16 mouse cellular contexts compared by ENCODE assay signal in the genomic region with DNA sequence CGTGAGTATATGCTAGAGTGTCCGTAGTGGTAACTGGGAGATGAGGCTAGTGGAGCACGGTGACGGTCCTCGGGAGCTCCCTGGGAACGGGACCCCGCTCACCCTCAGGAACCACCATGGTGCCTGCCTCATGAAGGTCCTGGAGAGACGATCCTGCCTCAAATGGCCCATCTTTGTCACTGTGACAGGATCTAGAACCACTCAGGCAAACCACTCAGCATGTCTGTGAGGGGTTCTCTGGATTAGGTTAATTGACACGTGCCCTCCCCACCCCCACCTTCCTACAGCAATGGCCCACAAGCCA. TPM values are rescaled to one million over a fixed set of nuclear protein-coding genes. Genes with fewer than 3 reads are reported as not detected.
DNase-seq lines count a peak whose midpoint lies in the region; ATAC-seq lines count a peak whose summit lies in the region.
"Had no signal": no experiment of that assay in that cellular context is flagged by ENCODE, and none has a peak within 500 bp of the region (broad histone marks: within the 10 kb centered on the region; RNA-seq: fewer than 3 reads in every experiment).

No protein-coding gene starts in this region.

- no peak overlapping the region for H3K4me2 ChIP-seq in forebrain, embryonic 11.5 days (ENCODE audit: low read depth, low read length, severe bottlenecking)
- H3K4me2 ChIP-seq in forebrain, embryonic 12.5 days: no peak overlapping the region
- H3K4me2 ChIP-seq in hindbrain, embryonic 16.5 days (ENCODE audit: low read length): no peak overlapping the region
- H3K4me2 ChIP-seq in midbrain, embryonic 11.5 days: no peak overlapping the region
- H3K4me2 ChIP-seq in midbrain, embryonic 13.5 days (replicated peaks): no peak overlapping the region
- no peak overlapping the region; the same call in 1 of the 2 replicates for H3K4me2 ChIP-seq in limb, embryonic 11.5 days (ENCODE audit: low read depth, severe bottlenecking)
- H3K4me2 ChIP-seq: liver, embryonic 11.5 days had no signal

- WGBS in forebrain, embryonic 11.5 days: 81% methylated on average over 9 of the region's 9 CpGs
- 77% methylated on average over 9 of the region's 9 CpGs for WGBS in forebrain, embryonic 12.5 days
- WGBS in hindbrain, embryonic 10.5 days: 81% methylated on average over 9 of the region's 9 CpGs
- WGBS in hindbrain, embryonic 16.5 days: 84% methylated on average over 9 of the region's 9 CpGs
- 81% methylated on average over 9 of the region's 9 CpGs for WGBS in midbrain, embryonic 11.5 days
- WGBS in midbrain, embryonic 13.5 days: 82% methylated on average over 9 of the region's 9 CpGs
- WGBS in limb, embryonic 11.5 days: 83% methylated on average over 9 of the region's 9 CpGs

- no peak for ATAC-seq in forebrain, embryonic 11.5 days (replicated peaks; ENCODE audit: low FRiP score)
- ATAC-seq in forebrain, embryonic 12.5 days (ENCODE audit: low FRiP score): no peak
- no peak for ATAC-seq in hindbrain, embryonic 16.5 days
- no peak for ATAC-seq in midbrain, embryonic 11.5 days (ENCODE audit: low FRiP score)
- no peak for ATAC-seq in midbrain, embryonic 13.5 days
- ATAC-seq in limb, embryonic 11.5 days (ENCODE audit: insufficient number of reproducible peaks, low FRiP score, low TSS enrichment, low read depth): no peak

- no peaks in the 10 kb centered on the region for H3K27me3 ChIP-seq in forebrain, embryonic 11.5 days (ENCODE audit: control insufficient read depth, insufficient read depth, low read length)
- no peaks in the 10 kb centered on the region for H3K27me3 ChIP-seq in forebrain, embryonic 12.5 days
- no peaks in the 10 kb centered on the region for H3K27me3 ChIP-seq in hindbrain, embryonic 10.5 days (ENCODE audit: insufficient read depth, poor library complexity, severe bottlenecking)
- no peaks in the 10 kb centered on the region for H3K27me3 ChIP-seq in hindbrain, embryonic 16.5 days (replicated peaks; ENCODE audit: control insufficient read depth, insufficient read depth, low read length)
- H3K27me3 ChIP-seq in midbrain, embryonic 11.5 days (ENCODE audit: control insufficient read depth, insufficient read depth, low read length): no peaks in the 10 kb centered on the region
- H3K27me3 ChIP-seq in midbrain, embryonic 13.5 days: no peaks in the 10 kb centered on the region
- H3K27me3 ChIP-seq in limb, embryonic 11.5 days (ENCODE audit: control insufficient read depth, insufficient read depth, low read length): no peaks in the 10 kb centered on the region

- H3K4me3 ChIP-seq in forebrain, embryonic 11.5 days (ENCODE audit: low read depth, low read length): no peak overlapping the region
- no peak overlapping the region for H3K4me3 ChIP-seq in forebrain, embryonic 12.5 days (replicated peaks)
- H3K4me3 ChIP-seq in hindbrain, embryonic 10.5 days: no peak overlapping the region
- H3K4me3 ChIP-seq in hindbrain, embryonic 16.5 days (ENCODE audit: low read length): no peak overlapping the region
- no peak overlapping the region for H3K4me3 ChIP-seq in midbrain, embryonic 11.5 days (ENCODE audit: low read depth, low read length)
- no peak overlapping the region for H3K4me3 ChIP-seq in midbrain, embryonic 13.5 days (replicated peaks)
- no peak overlapping the region for H3K4me3 ChIP-seq in limb, embryonic 11.5 days (ENCODE audit: low read depth, low read length)
- H3K4me3 ChIP-seq: erythroblast, embryonic 14.5 days had no signal

- peak; percentile 45 for DNase-seq in forebrain, embryonic 11.5 days (ENCODE audit: low spot score)
- DNase-seq in hindbrain, embryonic 10.5 days (ENCODE audit: low spot score): no peak
- peak; percentile 72 for DNase-seq in midbrain, embryonic 11.5 days (ENCODE audit: low spot score, missing footprints)
- no peak for DNase-seq in limb, embryonic 11.5 days (ENCODE audit: low spot score)
- no peak for DNase-seq in frontal cortex, postnatal 25 days (ENCODE audit: low spot score in 2 of 2)
- DNase-seq: cerebellum, adult 9-10 months; gastrocnemius, postnatal 25 days; heart, postnatal 14 days; kidney, postnatal 4 days; lung, postnatal 14 days; thymus, adult 2 months had no signal

- no peaks in the 10 kb centered on the region for H3K36me3 ChIP-seq in forebrain, embryonic 11.5 days (ENCODE audit: control insufficient read depth, insufficient read depth, low read length)
- H3K36me3 ChIP-seq in forebrain, embryonic 12.5 days (replicated peaks): no peaks in the 10 kb centered on the region
- 0 out of 2 replicates have a peak, but pooled peaks cover 4% of the 10 kb centered on the region for H3K36me3 ChIP-seq in hindbrain, embryonic 10.5 days
- no peaks in the 10 kb centered on the region for H3K36me3 ChIP-seq in hindbrain, embryonic 16.5 days (ENCODE audit: control insufficient read depth, insufficient read depth, low read length)
- H3K36me3 ChIP-seq in midbrain, embryonic 11.5 days (ENCODE audit: control insufficient read depth, insufficient read depth, low read length): no peaks in the 10 kb centered on the region
- no peaks in the 10 kb centered on the region for H3K36me3 ChIP-seq in midbrain, embryonic 13.5 days
- H3K36me3 ChIP-seq in limb, embryonic 11.5 days (ENCODE audit: control insufficient read depth, insufficient read depth, low read length): no peaks in the 10 kb centered on the region

- 0 out of 2 replicates have a peak, but pooled peaks cover 2% of the 10 kb centered on the region for H3K4me1 ChIP-seq in forebrain, embryonic 11.5 days (replicated peaks; ENCODE audit: control insufficient read depth, insufficient read depth, low read length)
- peaks cover 22% of the 10 kb centered on the region for H3K4me1 ChIP-seq in forebrain, embryonic 12.5 days
- peaks cover 15% of the 10 kb centered on the region for H3K4me1 ChIP-seq in hindbrain, embryonic 10.5 days (replicated peaks)
- no peaks in the 10 kb centered on the region; the same call in 1 of the 2 replicates for H3K4me1 ChIP-seq in hindbrain, embryonic 16.5 days (ENCODE audit: control insufficient read depth, insufficient read depth, low read depth, low read length)
- peaks cover 10% of the 10 kb centered on the region; the same call in 1 of the 2 replicates for H3K4me1 ChIP-seq in midbrain, embryonic 11.5 days (ENCODE audit: control insufficient read depth, insufficient read depth, low read length)
- H3K4me1 ChIP-seq in midbrain, embryonic 13.5 days (replicated peaks): peaks cover 19% of the 10 kb centered on the region
- peaks cover 26% of the 10 kb centered on the region for H3K4me1 ChIP-seq in limb, embryonic 11.5 days (ENCODE audit: control insufficient read depth, insufficient read depth, low read length)

- H3K9ac ChIP-seq in forebrain, embryonic 11.5 days (ENCODE audit: low read length): no peak overlapping the region
- H3K9ac ChIP-seq in forebrain, embryonic 12.5 days: no peak overlapping the region
- no peak overlapping the region for H3K9ac ChIP-seq in hindbrain, embryonic 16.5 days (ENCODE audit: low read depth, low read length)
- H3K9ac ChIP-seq in midbrain, embryonic 11.5 days (ENCODE audit: low read length): no peak overlapping the region
- H3K9ac ChIP-seq in midbrain, embryonic 13.5 days (replicated peaks): no peak overlapping the region
- no peak overlapping the region for H3K9ac ChIP-seq in limb, embryonic 11.5 days (ENCODE audit: low read length)

- no peak overlapping the region for H3K27ac ChIP-seq in forebrain, embryonic 11.5 days (ENCODE audit: low read depth, low read length)
- H3K27ac ChIP-seq in forebrain, embryonic 12.5 days: no peak overlapping the region
- peak overlapping the region; percentile 4; the same call in 1 of the 2 replicates for H3K27ac ChIP-seq in hindbrain, embryonic 10.5 days
- H3K27ac ChIP-seq in hindbrain, embryonic 16.5 days (ENCODE audit: low read depth, low read length): no peak overlapping the region
- H3K27ac ChIP-seq in midbrain, embryonic 11.5 days (ENCODE audit: low read depth, low read length): no peak overlapping the region
- no peak overlapping the region for H3K27ac ChIP-seq in midbrain, embryonic 13.5 days
- peak overlapping the region; percentile 42; the same call in 1 of the 2 replicates for H3K27ac ChIP-seq in limb, embryonic 11.5 days (replicated peaks; ENCODE audit: low read depth, low read length)

- no peaks in the 10 kb centered on the region for H3K9me3 ChIP-seq in forebrain, embryonic 11.5 days (ENCODE audit: control insufficient read depth, low read length)
- no peaks in the 10 kb centered on the region for H3K9me3 ChIP-seq in forebrain, embryonic 12.5 days
- no peaks in the 10 kb centered on the region for H3K9me3 ChIP-seq in hindbrain, embryonic 10.5 days
- no peaks in the 10 kb centered on the region for H3K9me3 ChIP-seq in hindbrain, embryonic 16.5 days (ENCODE audit: control insufficient read depth, low read length)
- H3K9me3 ChIP-seq in midbrain, embryonic 11.5 days (ENCODE audit: control insufficient read depth, low read length): no peaks in the 10 kb centered on the region
- H3K9me3 ChIP-seq in midbrain, embryonic 13.5 days: no peaks in the 10 kb centered on the region
- no peaks in the 10 kb centered on the region for H3K9me3 ChIP-seq in limb, embryonic 11.5 days (ENCODE audit: control insufficient read depth, low read length)

RNA-seq across cellular contexts. Expression of a gene that starts 43.6 kb away (rescaled TPM):
- 20.9 and 22.7 TPM in 2 replicates for polyA plus RNA-seq in forebrain, embryonic 11.5 days (2014; fragmentation: Nextera tagmentation; extraction: Ambion mirVana)
- polyA plus RNA-seq in forebrain, embryonic 12.5 days (2016; fragmentation: Nextera tagmentation; extraction: Ambion mirVana): 14.7 and 15.6 TPM in 2 replicates
- 16.8 and 19.5 TPM in 2 replicates for polyA plus RNA-seq in hindbrain, embryonic 10.5 days (2016; fragmentation: Nextera tagmentation; extraction: Ambion mirVana)
- 6.9 and 10.1 TPM in 2 replicates for polyA plus RNA-seq in hindbrain, embryonic 16.5 days (2015; fragmentation: Nextera tagmentation; extraction: Ambion mirVana)
- polyA plus RNA-seq in midbrain, embryonic 11.5 days (2014; fragmentation: Nextera tagmentation; extraction: Ambion mirVana): 15.9 and 20.1 TPM in 2 replicates
- polyA plus RNA-seq in midbrain, embryonic 13.5 days (2015; fragmentation: Nextera tagmentation; extraction: Ambion mirVana): 7.4 and 7.7 TPM in 2 replicates
- polyA plus RNA-seq in limb, embryonic 11.5 days (2014; fragmentation: Nextera tagmentation; extraction: Ambion mirVana): 58.5 and 62.1 TPM in 2 replicates

Comparison
In these comparisons a context has a peak if more than half of its experiments do, and no peak if none do; other contexts are left out.
1. H3K27ac ChIP-seq: peak in hindbrain, embryonic 10.5 days (single experiment) and limb, embryonic 11.5 days (single experiment); none in forebrain, embryonic 11.5 days (single experiment), forebrain, embryonic 12.5 days (single experiment), hindbrain, embryonic 16.5 days (single experiment), midbrain, embryonic 11.5 days (single experiment) and midbrain, embryonic 13.5 days (single experiment).
2. DNase-seq: peak in forebrain, embryonic 11.5 days (single experiment) and midbrain, embryonic 11.5 days (single experiment); none in hindbrain, embryonic 10.5 days (single experiment), limb, embryonic 11.5 days (single experiment) and frontal cortex, postnatal 25 days (0 of 2).